Mouse (Mus musculus): ENCODE results near the gene Pomp. TPM values are rescaled to one million over a fixed set of nuclear protein-coding genes. Genes with fewer than 3 reads are reported as not detected.

The Pomp gene
- polyA plus RNA-seq, 1 experiment: 220 TPM

GRCm38 (mm10) chr5:147824021-147824605 lies 36.1 kb upstream of the Pomp start:
- H3K4me2 ChIP-seq (ENCODE audit: low read depth): no peak overlapping the region
- no peak overlapping the region for H3ac ChIP-seq (ENCODE audit: control insufficient read depth, insufficient read length)
- H3K36me3 ChIP-seq (ENCODE audit: control insufficient read depth, insufficient read depth): no peaks in the 10 kb centered on the region
- no peak overlapping the region for H3K4me3 ChIP-seq
- no peaks in the 10 kb centered on the region for H3K79me2 ChIP-seq (ENCODE audit: control insufficient read depth, insufficient read depth)
- H3K27me3 ChIP-seq (ENCODE audit: control insufficient read depth, insufficient read depth, insufficient read length): no peaks in the 10 kb centered on the region
- TF ChIP-seq REST (IDR thresholded peaks at IDR 0.05; ENCODE audit: insufficient read depth, insufficient read length): no peak
- no peak for TF ChIP-seq USF1 (IDR thresholded peaks at IDR 0.05; ENCODE audit: low read depth)
- TF ChIP-seq MAX (IDR thresholded peaks at IDR 0.05; ENCODE audit: low read depth): no peak
- TF ChIP-seq POLR2AphosphoS2 (IDR thresholded peaks at IDR 0.05; ENCODE audit: insufficient read length, low read depth): no peak
- TF ChIP-seq CEBPB (IDR thresholded peaks at IDR 0.05; ENCODE audit: insufficient read depth, poor library complexity, severe bottlenecking): no peak
- no peak for TF ChIP-seq E2F4 (IDR thresholded peaks at IDR 0.05; ENCODE audit: insufficient read depth)
- no peak for TF ChIP-seq SRF (IDR thresholded peaks at IDR 0.05; ENCODE audit: control insufficient read depth, insufficient read length, low read depth)
- no peak for TF ChIP-seq POLR2A (IDR thresholded peaks at IDR 0.05; ENCODE audit: insufficient read length, low read depth)
- no peak for TF ChIP-seq MYOG (IDR thresholded peaks at IDR 0.05; ENCODE audit: control insufficient read depth in 1 of 3, insufficient read depth in 1 of 3, insufficient read length in 2 of 3, low read depth in 2 of 3)
- TF ChIP-seq MYOD1 (IDR thresholded peaks at IDR 0.05; ENCODE audit: control insufficient read depth in 1 of 3, insufficient read length in 2 of 3, low read depth in 2 of 3): no peak
- no peak for TF ChIP-seq TCF12 (IDR thresholded peaks at IDR 0.05; ENCODE audit: insufficient read depth, poor library complexity, severe bottlenecking)
- TF ChIP-seq TCF3 (IDR thresholded peaks at IDR 0.05; ENCODE audit: insufficient read length, low read depth): no peak

GRCm38 (mm10) chr5:147825375-147825969 lies 34.8 kb upstream of the Pomp start:
- Histone ChIP-seq H3K4me2 (ENCODE audit: low read depth) (no peak overlapping the region), H3K27me3 (ENCODE audit: control insufficient read depth, insufficient read depth, insufficient read length) (no peaks in the 10 kb centered on the region), H3K79me2 (ENCODE audit: control insufficient read depth, insufficient read depth) (no peaks in the 10 kb centered on the region), H3ac (ENCODE audit: control insufficient read depth, insufficient read length) (no peak overlapping the region), H3K4me3 (no peak overlapping the region), H3K36me3 (ENCODE audit: control insufficient read depth, insufficient read depth) (no peaks in the 10 kb centered on the region)
- TF ChIP-seq MYOG (IDR thresholded peaks at IDR 0.05; ENCODE audit: control insufficient read depth in 1 of 3, insufficient read depth in 1 of 3, insufficient read length in 2 of 3, low read depth in 2 of 3) (no peak), CEBPB (IDR thresholded peaks at IDR 0.05; ENCODE audit: insufficient read depth, poor library complexity, severe bottlenecking) (no peak), POLR2AphosphoS2 (IDR thresholded peaks at IDR 0.05; ENCODE audit: insufficient read length, low read depth) (no peak), TCF12 (IDR thresholded peaks at IDR 0.05; ENCODE audit: insufficient read depth, poor library complexity, severe bottlenecking) (no peak), E2F4 (IDR thresholded peaks at IDR 0.05; ENCODE audit: insufficient read depth) (no peak), REST (IDR thresholded peaks at IDR 0.05; ENCODE audit: insufficient read depth, insufficient read length) (no peak), TCF3 (IDR thresholded peaks at IDR 0.05; ENCODE audit: insufficient read length, low read depth) (no peak), POLR2A (IDR thresholded peaks at IDR 0.05; ENCODE audit: insufficient read length, low read depth) (no peak), SRF (IDR thresholded peaks at IDR 0.05; ENCODE audit: control insufficient read depth, insufficient read length, low read depth) (no peak), MAX (IDR thresholded peaks at IDR 0.05; ENCODE audit: low read depth) (no peak), USF1 (IDR thresholded peaks at IDR 0.05; ENCODE audit: low read depth) (no peak), MYOD1 (IDR thresholded peaks at IDR 0.05; ENCODE audit: control insufficient read depth in 1 of 3, insufficient read length in 2 of 3, low read depth in 2 of 3) (no peak)

GRCm38 (mm10) chr5:147826091-147826490 lies 34.2 kb upstream of the Pomp start:
- TF ChIP-seq POLR2A (IDR thresholded peaks at IDR 0.05; ENCODE audit: insufficient read length, low read depth): no peak
- no peak for TF ChIP-seq SRF (IDR thresholded peaks at IDR 0.05; ENCODE audit: control insufficient read depth, insufficient read length, low read depth)
- TF ChIP-seq REST (IDR thresholded peaks at IDR 0.05; ENCODE audit: insufficient read depth, insufficient read length): no peak
- TF ChIP-seq TCF3 (IDR thresholded peaks at IDR 0.05; ENCODE audit: insufficient read length, low read depth): no peak
- no peak for TF ChIP-seq E2F4 (IDR thresholded peaks at IDR 0.05; ENCODE audit: insufficient read depth)
- H3K4me2 ChIP-seq (ENCODE audit: low read depth): no peak overlapping the region
- no peak overlapping the region for H3K4me3 ChIP-seq
- H3K36me3 ChIP-seq (ENCODE audit: control insufficient read depth, insufficient read depth): no peaks in the 10 kb centered on the region
- H3ac ChIP-seq (ENCODE audit: control insufficient read depth, insufficient read length): no peak overlapping the region
- H3K79me2 ChIP-seq (ENCODE audit: control insufficient read depth, insufficient read depth): no peaks in the 10 kb centered on the region
- H3K27me3 ChIP-seq (ENCODE audit: control insufficient read depth, insufficient read depth, insufficient read length): no peaks in the 10 kb centered on the region

- H3K4me2 ChIP-seq (ENCODE audit: low read depth): no peak overlapping the region
- H3K4me3 ChIP-seq: no peak overlapping the region
- TF ChIP-seq E2F4 (IDR thresholded peaks at IDR 0.05; ENCODE audit: insufficient read depth) (no peak), MAX (IDR thresholded peaks at IDR 0.05; ENCODE audit: low read depth) (no peak), MYOG (IDR thresholded peaks at IDR 0.05; ENCODE audit: control insufficient read depth in 1 of 3, insufficient read depth in 1 of 3, insufficient read length in 2 of 3, low read depth in 2 of 3) (no peak), MYOD1 (IDR thresholded peaks at IDR 0.05; ENCODE audit: control insufficient read depth in 1 of 3, insufficient read length in 2 of 3, low read depth in 2 of 3) (no peak), POLR2A (IDR thresholded peaks at IDR 0.05; ENCODE audit: insufficient read length, low read depth) (no peak), POLR2AphosphoS2 (IDR thresholded peaks at IDR 0.05; ENCODE audit: insufficient read length, low read depth) (no peak), TCF12 (IDR thresholded peaks at IDR 0.05; ENCODE audit: insufficient read depth, poor library complexity, severe bottlenecking) (no peak), TCF3 (IDR thresholded peaks at IDR 0.05; ENCODE audit: insufficient read length, low read depth) (no peak), CEBPB (IDR thresholded peaks at IDR 0.05; ENCODE audit: insufficient read depth, poor library complexity, severe bottlenecking) (no peak)
- no peaks in the 10 kb centered on the region for H3K36me3 ChIP-seq (ENCODE audit: control insufficient read depth, insufficient read depth)
- H3ac ChIP-seq (ENCODE audit: control insufficient read depth, insufficient read length): no peak overlapping the region
- no peaks in the 10 kb centered on the region for H3K79me2 ChIP-seq (ENCODE audit: control insufficient read depth, insufficient read depth)
- no peaks in the 10 kb centered on the region for H3K27me3 ChIP-seq (ENCODE audit: control insufficient read depth, insufficient read depth, insufficient read length)
These were observed 33.7 kb upstream of the Pomp start for GRCm38 (mm10) chr5:147826546-147826945.
